Mouse (Mus musculus) cortical plate, adult 2 months (tissue): Measurements from ENCODE around the gene Dpagt1. TPM values are rescaled to one million over a fixed set of nuclear protein-coding genes. Genes with fewer than 3 reads are reported as not detected.
A peak's percentile ranks its signal among the peaks of the same experiment; 100 is the strongest.
"Not testable (repeated sequence)": the region's sequence is repeated elsewhere in the genome, so short reads cannot be mapped to it uniquely, and the experiment has no call there.

Experiments used
- H3K27ac ChIP-seq: fragments of 200-500 bp; 2 replicates; pipeline ENCODE4 v1.5.1; 2012; ENCODE audit warnings: low read length, control low read depth, inconsistent platforms; ENCODE audit not compliant: insufficient read depth
- H3K4me1 ChIP-seq: fragments of 200-500 bp; 2 replicates; pipeline ENCODE4 v1.6.1; 2011; ENCODE audit warnings: low read length; ENCODE audit not compliant: control insufficient read depth, insufficient read depth
- H3K4me3 ChIP-seq: fragments of 200-500 bp; 2 replicates; pipeline ENCODE4 v1.5.1; 2011; ENCODE audit warnings: mild to moderate bottlenecking, low read length, control low read depth; ENCODE audit not compliant: insufficient read depth
- CTCF ChIP-seq: fragments of 200-500 bp; IDR thresholded peaks from 2 replicates; pipeline ENCODE4 v1.5.1; 2011; ENCODE audit warnings: mild to moderate bottlenecking, control low read depth, low read length; ENCODE audit not compliant: insufficient read depth; ENCODE audit errors: extremely low read depth
- POLR2A ChIP-seq: fragments of 200-500 bp; IDR thresholded peaks from 2 replicates; pipeline ENCODE4 v1.6.1; 2011; ENCODE audit warnings: mild to moderate bottlenecking, low read length, control low read depth; ENCODE audit not compliant: insufficient read depth; ENCODE audit errors: extremely low read depth
- polyA plus RNA-seq: library from polyadenylated mRNA; depleted of rRNA; stranded (reverse); fragments of >200 nt; gene quantifications from 2 replicates; pipeline ENCODE4 v1.2.3, GENCODE M21; 2012; rRNA removed

Dpagt1 gene
- polyA plus RNA-seq, 1 experiment: 19.3 TPM

DNA sequence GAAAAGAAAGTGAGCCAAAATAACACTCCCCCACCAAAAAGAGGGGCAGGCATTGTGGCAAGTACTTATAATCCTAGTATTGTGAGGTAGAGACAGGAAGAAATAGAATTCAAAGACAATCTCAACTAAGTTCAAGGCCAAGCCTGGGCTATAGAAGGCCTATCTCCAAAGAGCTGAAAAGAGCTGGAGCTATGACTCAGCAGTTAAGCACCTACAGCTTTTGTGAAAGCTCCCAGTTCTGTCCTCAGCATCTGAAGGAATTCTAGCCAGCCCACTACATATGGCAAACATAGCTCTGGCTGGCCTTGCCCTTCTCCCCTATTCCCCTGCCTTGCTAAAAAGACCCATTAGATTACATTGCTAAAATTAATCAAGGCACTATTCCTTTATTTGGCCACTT, 47.6 kb downstream of the Dpagt1 start:
- TF ChIP-seq POLR2A: no peak
- no peak for TF ChIP-seq CTCF
- Histone ChIP-seq H3K4me1 (no peaks in the 10 kb centered on the region), H3K27ac (no peak overlapping the region), H3K4me3 (no peak overlapping the region)

DNA sequence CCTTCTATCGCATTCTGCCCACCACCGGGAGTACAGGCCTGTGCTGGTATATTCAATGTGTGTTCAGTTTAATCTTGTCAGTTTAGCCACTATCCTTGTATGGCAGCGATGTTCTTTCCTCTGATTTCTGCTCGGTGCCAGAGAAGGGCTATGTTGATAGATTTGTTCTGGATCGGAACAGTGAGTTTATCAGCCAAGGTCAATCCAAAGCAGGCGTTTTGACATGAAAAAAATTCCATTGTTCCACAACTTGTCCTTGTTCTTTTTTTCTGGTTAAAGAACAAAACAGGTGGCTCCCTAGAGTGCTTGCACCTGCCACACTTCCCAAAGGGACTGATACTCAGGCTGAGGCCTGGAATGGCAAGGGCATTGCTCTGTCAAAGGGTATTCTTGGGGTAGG, 50.3 kb downstream of the Dpagt1 start:
- peaks cover 4% of the 10 kb centered on the region; the same call in 1 of the 2 replicates for H3K4me1 ChIP-seq
- H3K27ac ChIP-seq: no peak overlapping the region
- no peak overlapping the region for H3K4me3 ChIP-seq
- TF ChIP-seq CTCF (no peak), POLR2A (no peak)

DNA sequence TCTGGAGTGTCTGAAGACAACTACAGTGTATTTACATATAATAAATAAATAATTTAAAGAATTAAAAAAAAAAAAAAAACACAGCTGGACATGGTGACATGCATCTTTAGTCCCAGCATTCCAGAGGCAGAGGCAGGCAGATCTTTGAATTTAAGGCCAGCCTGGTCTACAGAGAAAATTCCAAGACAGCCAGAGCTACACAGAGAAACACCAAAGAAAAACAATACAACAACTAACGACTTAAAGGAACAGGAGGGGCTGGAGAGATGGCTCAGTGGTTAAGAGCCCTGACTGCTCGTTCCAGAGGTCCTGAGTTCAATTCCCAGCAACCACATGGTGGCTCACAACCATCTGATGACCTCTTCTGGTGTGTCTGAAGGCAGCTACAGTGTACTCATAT, 51.5 kb downstream of the Dpagt1 start:
- H3K4me3 ChIP-seq, H3K4me1 ChIP-seq, H3K27ac ChIP-seq: not testable (repeated sequence)

DNA sequence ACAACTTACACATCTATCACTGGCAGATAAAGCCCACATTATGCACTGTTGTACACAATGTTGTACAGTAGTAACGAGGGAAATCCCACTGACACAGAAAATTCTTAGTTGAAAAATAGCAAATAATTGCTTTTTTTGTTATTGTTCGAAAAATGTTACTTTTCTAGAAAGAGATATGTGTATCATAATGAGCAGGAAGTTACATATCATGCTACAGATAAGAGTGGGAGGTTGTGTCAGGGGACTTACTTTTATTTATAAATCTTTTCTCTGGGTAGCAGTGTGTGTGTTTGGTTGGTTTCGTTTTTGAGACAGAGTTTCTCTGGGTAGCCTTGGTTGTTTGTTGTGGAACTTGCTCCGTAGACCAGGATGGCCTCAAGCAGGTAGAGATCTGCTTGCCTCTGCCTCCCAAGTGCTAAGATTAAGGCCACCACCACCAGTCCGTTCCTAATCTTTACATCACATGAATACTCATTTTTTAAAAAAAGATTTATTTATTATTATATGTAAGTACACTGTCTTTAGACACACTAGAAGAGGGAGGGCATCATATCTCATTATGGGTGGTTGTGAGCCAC, 52.4 kb downstream of the Dpagt1 start:
- H3K4me3 ChIP-seq: peak overlapping the region; percentile 69; the same call in 1 of the 2 replicates
- TF ChIP-seq POLR2A: no peak
- TF ChIP-seq CTCF: no peak
- H3K27ac ChIP-seq: no peak overlapping the region
- H3K4me1 ChIP-seq: peaks cover 4% of the 10 kb centered on the region; the same call in 1 of the 2 replicates

DNA sequence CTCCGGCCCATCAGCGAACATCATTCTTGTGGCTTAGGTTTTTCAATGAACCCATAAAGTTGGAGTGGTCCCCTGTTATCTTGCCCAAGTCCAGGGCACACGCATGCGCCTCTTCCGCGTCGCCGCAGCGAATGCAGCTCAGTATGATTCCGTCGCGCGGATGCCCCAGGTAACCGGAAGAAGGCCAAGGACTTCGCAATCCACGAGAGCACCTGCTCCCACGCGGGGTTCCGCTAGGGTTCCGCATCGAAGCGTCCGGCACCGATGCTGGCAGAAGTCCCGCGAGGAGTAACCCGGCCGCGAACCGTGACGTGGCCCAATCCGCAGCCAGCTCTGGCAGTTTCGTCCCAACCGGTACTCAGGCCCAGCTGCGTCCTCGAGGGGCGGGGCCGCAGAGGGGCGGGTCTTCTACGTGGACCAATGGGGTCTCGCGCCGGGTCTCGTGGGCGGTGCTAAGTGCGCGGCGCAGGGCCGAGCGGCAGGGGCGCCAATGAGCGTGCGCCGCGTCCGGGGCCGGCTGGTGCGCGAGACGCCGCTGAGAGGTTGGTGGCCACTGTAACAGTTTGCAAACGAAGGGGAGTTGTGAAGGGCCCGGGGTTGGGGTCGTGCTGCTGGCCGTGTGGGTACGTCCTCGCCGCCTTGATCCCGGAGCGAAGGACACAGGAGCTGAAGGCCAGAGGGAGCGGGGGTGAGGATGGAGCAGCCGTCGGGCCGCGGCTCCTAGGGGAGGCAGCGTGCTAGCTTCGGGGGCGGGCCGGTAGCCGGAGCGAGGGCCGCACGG, 53.4 kb downstream of the Dpagt1 start, which contains the start of gene Hyou1:
Hyou1 (plus strand) TSS at position 437 of the 781 bp plus-strand sequence.
- Histone ChIP-seq H3K4me1 (peaks cover 4% of the 10 kb centered on the region; the same call in 1 of the 2 replicates), H3K27ac (peak within 1 kb of the TSS; percentile 61), H3K4me3 (peak within 1 kb of the TSS; percentile 69)
- peak; percentile 59 for TF ChIP-seq POLR2A
- 0 out of 2 replicates have a peak, but pooled peaks have one; percentile 3 for TF ChIP-seq CTCF

DNA sequence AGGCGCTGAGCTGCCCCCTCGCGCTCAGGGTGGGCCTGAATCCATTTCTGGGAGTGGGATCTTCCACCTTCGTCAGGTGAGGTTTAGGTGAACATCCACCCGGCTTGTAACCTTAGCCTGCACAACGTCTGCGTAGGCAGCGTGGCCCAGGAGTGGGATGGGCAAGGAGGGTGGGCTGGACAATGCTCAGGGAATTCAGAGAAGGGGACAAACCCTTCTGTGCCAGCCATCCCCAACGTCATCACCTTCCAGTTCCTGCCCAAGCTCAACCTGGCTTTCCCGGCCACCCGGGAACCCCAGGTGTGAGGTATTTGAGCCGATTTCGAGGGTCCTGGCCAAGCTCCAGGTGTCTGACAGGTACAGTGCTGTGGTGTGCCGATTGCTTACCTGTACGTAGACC, 54.0 kb downstream of the Dpagt1 start:
- Histone ChIP-seq H3K4me3 (peak overlapping the region; percentile 69), H3K27ac (0 out of 2 replicates have a peak overlapping the region, but pooled peaks have one; percentile 26), H3K4me1 (peaks cover 4% of the 10 kb centered on the region; the same call in 1 of the 2 replicates)
- TF ChIP-seq CTCF: no peak
- TF ChIP-seq POLR2A: no peak

Other genes with a start within 250 kb of the Dpagt1 start
- gene Mfrp, start 224.3 kb upstream of the Dpagt1 start, polyA plus RNA-seq: 0.15 and 0.35 TPM in 2 replicates
- 24.7 and 30.5 TPM in 2 replicates for gene C1qtnf5, start 218.8 kb upstream of the Dpagt1 start, polyA plus RNA-seq
- 0.10 and 0.19 TPM in 2 replicates for gene Gm49380, start 212.5 kb upstream of the Dpagt1 start, polyA plus RNA-seq
- gene Rnf26, start 212.5 kb upstream of the Dpagt1 start, polyA plus RNA-seq: 29.5 and 30.3 TPM in 2 replicates
- gene Mcam, start 191.6 kb upstream of the Dpagt1 start, polyA plus RNA-seq: 26.2 and 27.4 TPM in 2 replicates
- gene Cbl, start 92.0 kb upstream of the Dpagt1 start, polyA plus RNA-seq: 18.2 and 22.8 TPM in 2 replicates
- 1.8 and 4.9 TPM in 2 replicates for gene Ccdc153, start 85.3 kb upstream of the Dpagt1 start, polyA plus RNA-seq
- 0.40 and 0.71 TPM in 2 replicates for gene Pdzd3, start 74.5 kb upstream of the Dpagt1 start, polyA plus RNA-seq
- 7.0 and 8.0 TPM in 2 replicates for gene Nlrx1, start 57.4 kb upstream of the Dpagt1 start, polyA plus RNA-seq
- 86.3 and 91.1 TPM in 2 replicates for gene Abcg4, start 37.4 kb upstream of the Dpagt1 start, polyA plus RNA-seq
- gene Hinfp, start 20.3 kb upstream of the Dpagt1 start, polyA plus RNA-seq: 27.6 and 33.6 TPM in 2 replicates
- gene C2cd2l, start 5.7 kb upstream of the Dpagt1 start, polyA plus RNA-seq: 203 and 213 TPM in 2 replicates
- gene H2afx, start 8.7 kb downstream of the Dpagt1 start, polyA plus RNA-seq: 64.8 and 68.3 TPM in 2 replicates
- gene Hmbs, start 18.2 kb downstream of the Dpagt1 start, polyA plus RNA-seq: 30.5 and 31.2 TPM in 2 replicates
- gene Vps11, start 35.7 kb downstream of the Dpagt1 start, polyA plus RNA-seq: 42.2 and 43.2 TPM in 2 replicates
- 55.4 and 56.7 TPM in 2 replicates for gene Hyou1, start 53.5 kb downstream of the Dpagt1 start, polyA plus RNA-seq
- 49.9 and 58.8 TPM in 2 replicates for gene Slc37a4, start 70.8 kb downstream of the Dpagt1 start, polyA plus RNA-seq
- 559 and 574 TPM in 2 replicates for gene Rps25, start 81.1 kb downstream of the Dpagt1 start, polyA plus RNA-seq
- gene Trappc4, start 81.6 kb downstream of the Dpagt1 start, polyA plus RNA-seq: 83.8 and 88.1 TPM in 2 replicates
- gene Ccdc84, start 92.5 kb downstream of the Dpagt1 start, polyA plus RNA-seq: 46.7 and 48.0 TPM in 2 replicates
- 0.04 TPM in 1 of 2 replicates, not detected in the other for gene Foxr1, start 115.1 kb downstream of the Dpagt1 start, polyA plus RNA-seq
- 0.11 TPM in 1 of 2 replicates, not detected in the other for gene Upk2, start 129.0 kb downstream of the Dpagt1 start, polyA plus RNA-seq
- gene Bcl9l, start 156.8 kb downstream of the Dpagt1 start, polyA plus RNA-seq: 13.8 and 14.6 TPM in 2 replicates
- 0.06 TPM in 1 of 2 replicates, not detected in the other for gene Cxcr5, start 235.9 kb downstream of the Dpagt1 start, polyA plus RNA-seq